Mouse (Mus musculus): Measurements from ENCODE around the gene Rpl38.
"Not testable (repeated sequence)": the region's sequence is repeated elsewhere in the genome, so short reads cannot be mapped to it uniquely, and the experiment has no call there.

Rpl38 gene

GRCm38 (mm10) chr11:114657737-114658136 is 10.6 kb upstream of the Rpl38 start:
- DNase-seq = peak; percentile 71 to 81

DNA sequence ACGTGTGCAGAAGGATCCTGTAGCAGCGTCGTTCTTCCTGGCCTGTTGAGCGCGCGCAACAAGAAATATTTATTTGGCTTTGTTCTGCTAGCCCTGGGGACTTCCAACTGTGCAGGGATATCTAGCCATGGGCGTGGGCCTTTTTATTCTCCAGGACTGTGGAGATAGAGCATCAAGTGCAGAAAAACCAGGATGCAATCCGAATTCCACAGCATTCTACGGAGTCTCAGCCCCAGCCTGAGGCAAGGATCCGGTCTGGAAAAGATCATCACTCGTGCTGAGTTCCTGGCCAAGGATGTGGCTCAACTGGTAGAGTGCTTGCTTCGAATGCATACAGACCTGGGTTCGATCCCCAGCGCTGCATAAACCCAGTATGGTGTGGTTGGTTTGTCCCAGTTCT is 6.2 kb upstream of the Rpl38 start:
- no peak for DNase-seq

DNA sequence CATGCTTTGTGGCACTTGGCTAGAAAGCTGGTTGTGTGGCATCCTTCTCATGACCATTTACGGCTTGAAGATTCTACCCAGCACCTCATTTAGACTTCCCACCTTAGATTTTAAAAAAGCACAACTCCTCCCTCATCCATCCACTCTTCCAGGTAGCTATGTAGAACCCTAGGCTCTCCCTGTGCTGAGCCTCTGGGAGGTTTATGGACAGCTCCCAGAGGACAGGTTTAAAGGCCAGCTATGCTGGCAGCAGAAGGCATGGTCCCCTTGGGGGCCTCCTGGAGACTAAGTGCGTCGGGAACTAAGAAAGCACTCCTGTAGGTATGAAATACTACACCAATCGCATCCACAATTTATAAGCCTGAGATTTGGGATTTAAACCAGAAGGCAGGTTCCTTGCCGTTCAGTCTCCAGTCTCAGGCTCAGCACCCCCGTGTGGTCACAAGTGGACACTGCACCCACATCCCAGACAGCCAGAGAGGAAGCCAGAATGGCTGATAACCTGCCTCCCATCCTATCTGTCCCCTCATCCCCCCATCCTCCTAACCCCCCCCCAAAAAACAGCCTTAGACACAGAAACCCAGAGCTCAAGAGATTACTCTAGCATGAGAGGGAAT is 5.5 kb upstream of the Rpl38 start:
- DNase-seq = peak; percentile 78 to 88

DNA sequence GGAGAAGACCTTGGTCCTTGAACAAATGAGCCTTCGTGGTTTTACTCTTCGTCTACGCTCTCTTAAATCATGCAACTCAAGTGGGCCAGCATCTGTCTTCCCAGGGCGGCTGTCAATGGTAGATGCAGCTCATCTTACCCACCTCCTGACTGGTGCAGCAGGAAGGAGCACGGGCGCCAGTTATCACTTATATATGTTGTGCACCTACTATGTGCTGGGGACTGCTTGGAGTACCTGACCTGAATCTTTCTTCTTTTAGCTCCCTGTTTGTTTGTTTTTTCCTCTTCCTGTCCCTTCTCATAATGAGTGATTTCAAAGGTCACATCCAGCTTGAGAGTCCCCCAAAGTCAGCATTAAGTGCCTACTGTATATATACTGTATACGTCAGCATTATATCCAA is 4.2 kb upstream of the Rpl38 start:
- no peak for DNase-seq

GRCm38 (mm10) chr11:114665463-114665862 is 2.9 kb upstream of the Rpl38 start:
- no peak for DNase-seq

GRCm38 (mm10) chr11:114666786-114667185 is 1.5 kb upstream of the Rpl38 start:
- DNase-seq = no peak

DNA sequence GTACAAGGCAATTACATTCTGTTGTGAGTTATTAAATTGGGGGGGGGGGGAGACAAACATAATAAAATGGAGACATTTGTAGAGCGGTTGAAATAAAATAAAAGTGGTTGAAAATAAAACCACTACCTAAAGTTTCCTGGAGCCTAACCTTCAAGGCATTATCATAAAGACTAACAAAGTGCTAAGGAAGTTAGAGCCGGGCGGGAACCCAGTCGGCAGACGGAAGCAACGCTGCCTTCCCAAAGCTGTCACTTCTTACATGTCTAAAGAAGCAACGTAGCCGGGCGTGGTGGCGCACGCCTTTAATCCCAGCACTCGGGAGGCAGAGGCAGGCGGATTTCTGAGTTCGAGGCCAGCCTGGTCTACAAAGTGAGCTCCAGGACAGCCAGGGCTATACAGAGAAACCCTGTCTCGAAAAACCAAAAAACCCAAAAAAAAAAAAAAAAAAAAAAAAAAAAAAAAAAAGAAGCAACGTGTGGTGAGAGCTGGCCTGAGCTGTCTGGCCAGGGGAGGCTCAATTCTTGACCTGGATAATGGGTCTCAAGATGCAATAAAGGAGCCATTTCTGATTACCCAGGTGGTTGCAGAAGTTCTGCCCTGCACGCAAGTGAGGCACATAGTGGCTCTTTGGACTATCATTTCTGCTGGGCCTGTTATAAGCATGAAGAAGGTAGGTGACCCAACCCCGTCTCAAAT is 940 bp upstream of the Rpl38 start:
- no peak for DNase-seq

DNA sequence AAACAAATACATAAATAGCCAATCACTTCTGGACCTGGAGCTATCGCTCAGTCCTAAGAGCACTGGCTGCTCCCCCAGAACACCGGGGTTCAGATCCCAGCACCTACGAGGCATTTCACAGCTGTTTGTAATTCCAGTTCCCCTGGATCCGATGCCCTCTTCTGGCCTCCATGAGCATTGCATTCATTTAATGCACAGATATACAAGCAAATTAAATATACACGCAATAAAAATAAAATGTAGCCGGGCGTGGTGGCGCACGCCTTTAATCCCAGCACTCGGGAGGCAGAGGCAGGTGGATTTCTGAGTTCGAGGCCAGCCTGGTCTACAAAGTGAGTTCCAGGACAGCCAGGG is 415 bp upstream of the Rpl38 start:
- peak; percentile 52 to 66 for DNase-seq

DNA sequence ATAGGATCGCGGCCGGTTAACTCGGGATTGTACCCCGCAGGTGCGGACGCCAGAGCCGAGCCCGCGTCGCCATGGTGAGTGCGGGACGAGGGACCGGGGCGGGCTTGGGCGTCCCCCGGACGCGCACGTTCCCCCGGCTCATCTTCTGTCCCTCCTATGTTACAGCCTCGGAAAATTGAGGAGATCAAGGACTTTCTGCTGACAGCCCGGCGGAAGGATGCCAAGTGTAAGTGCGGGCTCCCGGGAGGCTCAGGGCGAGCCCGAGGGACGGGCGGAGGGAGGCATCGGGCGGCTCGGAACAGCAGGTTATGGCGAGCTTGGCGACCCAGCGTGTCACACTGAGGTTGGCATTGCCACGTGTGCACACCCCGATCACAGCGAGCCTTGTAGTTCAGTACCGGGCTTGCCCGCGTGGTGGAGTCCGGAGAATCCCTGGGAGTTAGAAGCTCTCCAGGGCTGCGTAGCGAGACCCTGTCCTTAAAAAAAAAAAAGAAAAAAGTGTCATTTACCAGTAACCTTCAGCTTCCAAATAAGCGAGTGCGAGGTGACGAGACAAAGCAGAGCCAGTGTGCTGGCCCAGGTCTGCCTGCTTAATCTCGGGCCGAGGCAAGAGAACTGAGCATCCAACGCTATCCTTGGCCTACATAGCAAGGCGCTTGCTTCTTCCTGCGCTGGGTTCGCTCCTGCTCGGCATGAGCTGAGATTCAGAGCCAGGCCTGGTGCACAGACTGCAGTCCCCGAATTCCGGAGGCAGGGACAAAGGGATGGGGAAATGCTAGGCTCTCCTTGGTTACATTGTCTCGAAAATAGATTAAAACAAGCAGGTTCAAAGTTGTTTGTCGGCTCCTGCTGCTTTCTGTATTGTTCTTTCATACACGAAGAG is 658 bp downstream of the Rpl38 start:
- peak; percentile 73 to 84 for DNase-seq

- DNase-seq = peak in 1 of 2 experiments; percentile 38
Measured at GRCm38 (mm10) chr11:114669651-114670168, 1.4 kb downstream of the Rpl38 start.

- no peak for DNase-seq
Measured at GRCm38 (mm10) chr11:114671147-114671546, 2.8 kb downstream of the Rpl38 start.

GRCm38 (mm10) chr11:114672794-114673718 is 4.7 kb downstream of the Rpl38 start:
- DNase-seq = peak; percentile 60 to 80

- no peak for DNase-seq
Measured at GRCm38 (mm10) chr11:114673719-114674050, 5.4 kb downstream of the Rpl38 start.

DNA sequence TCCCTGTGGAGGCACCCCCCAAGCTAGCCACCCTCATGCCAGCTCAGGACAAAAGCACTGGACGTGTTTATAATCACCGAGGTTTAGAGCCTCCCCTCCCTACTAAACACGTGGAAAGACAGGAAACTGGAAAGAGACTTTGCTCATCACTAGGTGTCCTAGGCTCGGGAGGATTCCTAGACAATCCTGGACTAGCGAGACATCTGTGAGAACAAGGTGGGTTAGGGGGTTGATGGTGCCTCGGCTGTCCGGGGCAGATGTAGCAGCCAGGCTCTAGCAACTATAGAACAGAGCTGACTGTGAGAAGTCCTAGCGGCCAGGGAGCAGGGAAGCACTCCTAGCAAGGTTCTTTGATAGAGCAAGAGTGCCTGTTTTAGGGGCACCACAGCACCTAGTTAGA is 5.9 kb downstream of the Rpl38 start:
- no peak for DNase-seq

GRCm38 (mm10) chr11:114674796-114675195 is 6.5 kb downstream of the Rpl38 start:
- DNase-seq = not testable (repeated sequence)

DNA sequence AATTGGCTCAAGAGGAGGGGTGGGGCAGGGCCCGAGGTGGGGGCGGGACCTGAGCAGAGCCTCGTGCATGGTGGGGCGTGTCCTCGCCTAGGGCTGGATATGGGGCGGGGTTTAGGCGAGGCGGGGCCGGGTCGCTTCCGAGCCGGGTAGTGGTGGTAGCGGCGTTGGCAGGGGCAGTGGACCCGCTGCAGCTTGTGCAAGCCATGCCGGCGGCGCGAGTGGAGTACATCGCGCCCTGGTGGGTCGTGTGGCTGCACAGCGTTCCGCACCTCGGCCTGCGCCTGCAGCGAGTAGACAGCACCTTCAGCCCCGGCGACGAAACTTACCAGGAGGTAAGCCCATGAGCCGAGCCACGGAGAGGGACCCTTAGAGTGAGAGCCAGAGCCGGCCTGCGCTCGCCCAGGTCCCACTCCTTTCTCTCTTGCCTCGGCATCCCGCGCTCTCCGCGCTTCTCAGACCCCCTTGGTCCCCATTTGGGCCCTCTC is 7.1 kb downstream of the Rpl38 start, which contains the start of gene Ttyh2:
Ttyh2 (plus strand) TSS at position 91 of the 485 bp plus-strand sequence.
- DNase-seq = peak; percentile 90 to 94

GRCm38 (mm10) chr11:114675826-114676401 is 7.6 kb downstream of the Rpl38 start:
- peak; percentile 67 to 75 for DNase-seq

GRCm38 (mm10) chr11:114676431-114676830 is 8.1 kb downstream of the Rpl38 start:
- peak; percentile 56 to 61 for DNase-seq

GRCm38 (mm10) chr11:114676896-114677530 is 8.7 kb downstream of the Rpl38 start:
- DNase-seq = peak in 1 of 2 experiments; percentile 69

DNA sequence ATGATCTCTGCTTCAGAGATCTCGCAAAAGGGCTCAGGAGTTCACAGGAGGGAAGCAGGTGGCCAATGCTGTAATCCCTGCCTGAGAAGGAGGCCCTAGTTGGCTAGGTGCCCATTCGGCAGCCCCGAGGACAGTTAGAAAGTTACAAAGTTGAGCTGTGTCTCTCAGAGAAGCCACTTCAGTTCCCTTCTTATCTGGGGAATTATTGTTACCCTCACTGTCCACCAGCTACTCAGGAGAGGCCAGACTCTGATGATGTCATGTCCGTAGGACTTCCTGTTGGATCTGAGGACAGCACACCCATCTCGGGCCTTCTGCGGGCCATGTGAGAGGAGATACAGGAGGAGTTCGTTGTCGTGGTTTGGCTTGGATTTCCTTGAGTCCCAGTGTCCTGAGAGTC is 11.3 kb downstream of the Rpl38 start:
- peak; percentile 55 to 67 for DNase-seq

- no peak for DNase-seq
Measured at GRCm38 (mm10) chr11:114680291-114680690, 12.0 kb downstream of the Rpl38 start.
